Mouse (Mus musculus): ENCODE measurements around the gene D10Jhu81e.

- TF ChIP-seq POLR2A (IDR thresholded peaks at IDR 0.05; ENCODE audit: insufficient read depth, low read depth, low read length) (no peak), CTCF (IDR thresholded peaks at IDR 0.05; ENCODE audit: insufficient read depth, low read depth, low read length) (no peak)
These were observed 35.2 kb downstream of the D10Jhu81e start for GRCm38 (mm10) chr10:78134400-78134799.
